Mouse (Mus musculus) ES-Bruce4 (cell line): ENCODE results near the gene Ppp1r37.

Experiments
- CTCF ChIP-seq: IDR thresholded peaks from one replicate; pipeline ENCODE4 v1.8.1; 2011; ENCODE audit warnings: low read depth, low read length
- EP300 ChIP-seq: IDR thresholded peaks from 2 replicates; pipeline ENCODE4 v1.6.1; 2011; ENCODE audit warnings: low read depth, low read length; ENCODE audit not compliant: insufficient read depth

- TF ChIP-seq CTCF (peak; percentile 21), EP300 (no peak)
These were observed 71.1 kb downstream of the Ppp1r37 start for GRCm38 (mm10) chr7:19491731-19492130.
